Mouse (Mus musculus): Measurements from ENCODE around the gene Tmem240. TPM values are rescaled to one million over a fixed set of nuclear protein-coding genes. Genes with fewer than 3 reads are reported as not detected.
"Not testable (repeated sequence)": the region's sequence is repeated elsewhere in the genome, so short reads cannot be mapped to it uniquely, and the experiment has no call there.

The Tmem240 gene
- total RNA-seq, 2 experiments from 2014 or later = 63.6 to 68.8 TPM

GRCm38 (mm10) chr4:155785246-155785645, 50.6 kb downstream of the Tmem240 start:
- intact Hi-C loops (cut with DNase I) = no loop called here
- no peak for DNase-seq (ENCODE audit: extremely low spot score in 1 of 2, low spot score in 2 of 2)

DNA sequence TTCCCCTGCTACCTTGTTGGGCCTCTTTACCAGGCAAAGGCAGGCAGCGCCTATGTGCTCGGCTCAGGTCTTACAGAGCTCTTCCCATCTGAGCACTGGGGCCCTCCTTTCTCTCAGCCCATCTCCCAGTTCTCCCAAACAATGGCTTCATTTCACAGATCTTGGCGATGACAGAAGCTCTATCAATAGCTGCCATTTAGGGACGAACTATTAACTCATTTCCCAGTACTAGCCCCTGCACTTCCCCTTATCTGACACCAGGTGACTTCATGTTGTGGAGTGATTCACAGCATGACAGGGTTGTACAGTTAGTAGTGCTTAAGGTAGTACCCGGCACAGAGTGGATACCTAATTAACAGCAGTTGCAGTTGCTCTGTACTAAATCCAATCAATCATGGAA, 51.2 kb downstream of the Tmem240 start, which contains the start of gene Tmem88b:
TSS of gene Tmem88b (minus strand) at position 56 of the 400 bp plus-strand sequence.
- no peak for DNase-seq (ENCODE audit: extremely low spot score in 1 of 2, low spot score in 2 of 2)
- intact Hi-C loops (cut with DNase I) = no loop called here

GRCm38 (mm10) chr4:155788300-155788699, 53.7 kb downstream of the Tmem240 start:
- intact Hi-C loops (cut with DNase I) = no loop called here
- DNase-seq (ENCODE audit: extremely low spot score in 1 of 2, low spot score in 2 of 2) = no peak

DNA sequence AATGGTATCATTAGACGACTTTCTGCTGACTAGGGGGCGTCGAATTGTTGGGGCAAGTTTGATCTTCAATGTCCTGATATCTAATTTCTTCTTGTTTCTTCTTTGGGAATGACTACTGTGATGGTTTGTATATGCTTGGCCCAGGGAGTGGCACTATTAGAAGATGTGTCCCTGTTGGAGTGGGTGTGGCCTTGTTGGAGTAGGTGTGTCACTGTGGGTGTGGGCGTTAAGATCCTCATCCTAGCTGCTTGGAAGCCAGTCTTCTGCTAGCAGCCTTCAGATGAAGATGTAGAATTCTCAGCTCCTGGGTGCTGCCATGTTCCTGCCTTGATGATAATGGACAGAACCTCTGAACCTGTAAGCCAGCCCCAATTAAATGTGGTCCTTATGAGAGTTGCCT, 54.2 kb downstream of the Tmem240 start:
- intact Hi-C loops (cut with DNase I) = not testable (repeated sequence)

DNA sequence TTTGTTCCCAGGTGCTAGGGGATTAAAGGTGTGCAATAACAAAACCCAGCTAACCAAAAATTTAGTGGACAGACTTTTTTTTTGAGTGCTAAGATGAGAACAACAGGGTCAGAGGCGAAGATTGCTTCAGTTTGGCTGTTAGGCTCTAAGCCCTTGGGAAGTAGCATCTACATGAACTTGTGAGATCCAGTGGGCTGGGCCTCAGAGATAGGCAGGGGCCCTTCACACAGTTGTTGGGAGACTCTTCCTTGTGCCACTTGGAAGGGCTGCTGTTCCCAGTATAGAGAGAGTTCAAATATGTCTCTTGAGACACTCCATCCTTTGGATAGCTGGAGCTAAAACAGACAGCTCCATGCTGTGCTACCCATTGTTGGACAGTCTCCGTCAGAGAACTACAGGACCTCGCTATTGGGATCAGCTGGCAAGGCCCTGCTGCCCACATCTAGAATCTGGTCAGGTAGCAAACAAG, 55.5 kb downstream of the Tmem240 start, which contains the start of gene Ankrd65:
TSS of gene Ankrd65 (plus strand) at position 419 of the 469 bp plus-strand sequence.
- intact Hi-C loops (cut with DNase I) = no loop called here
- no peak for DNase-seq (ENCODE audit: extremely low spot score in 1 of 2, low spot score in 2 of 2)

More for the DNA sequence above, 54.2 kb downstream of the Tmem240 start:
- not testable (repeated sequence) for DNase-seq (ENCODE audit: extremely low spot score in 1 of 2, low spot score in 2 of 2)

Small RNA genes within 50 kb of the gene (microRNA-seq; reads per million reads assigned to microRNA genes)
- not detected for gene Gm27743

Other genes with a start within 250 kb of the Tmem240 start
- 1,000 to 10,000 TPM; 1,230 to 1,248 TPM for gene Gnb1, start 243.4 kb upstream of the Tmem240 start, total RNA-seq (2021)
- gene Nadk, start 172.4 kb upstream of the Tmem240 start, total RNA-seq (2021) = 10 to 100 TPM; 47.9 TPM
- gene Slc35e2, start 133.4 kb upstream of the Tmem240 start, total RNA-seq (2021) = 10 to 100 TPM; 44.1 to 45.2 TPM
- 10 to 100 TPM; 42.0 to 51.4 TPM for gene Cdk11b, start 109.9 kb upstream of the Tmem240 start, total RNA-seq (2021)
- gene Gm10563, start 89.4 kb upstream of the Tmem240 start, total RNA-seq (2021) = not detected
- gene Mmp23, start 81.4 kb upstream of the Tmem240 start, total RNA-seq (2021) = 1 to 10 TPM; 2.1 to 2.2 TPM
- 100 to 1,000 TPM in 1 of 2 experiments, 10 to 100 TPM in 1; 98.4 to 100 TPM for gene Mib2, start 65.6 kb upstream of the Tmem240 start, total RNA-seq (2021)
- gene Fndc10, start 40.5 kb upstream of the Tmem240 start, total RNA-seq (2021) = 10 to 100 TPM; 20.2 to 22.2 TPM
- 10 to 100 TPM; 82.3 to 85.4 TPM for gene Ssu72, start 30.0 kb upstream of the Tmem240 start, total RNA-seq (2021)
- 10 to 100 TPM; 56.0 to 57.9 TPM for gene Atad3a, start 26.3 kb downstream of the Tmem240 start, total RNA-seq (2021)
- 10 to 100 TPM; 14.6 to 19.3 TPM for gene Vwa1, start 39.9 kb downstream of the Tmem240 start, total RNA-seq (2021)
- gene Tmem88b, start 51.1 kb downstream of the Tmem240 start, total RNA-seq (2021) = 1 to 10 TPM; 3.0 to 5.4 TPM
- gene Ankrd65, start 55.6 kb downstream of the Tmem240 start, total RNA-seq (2021) = not detected
- 100 to 1,000 TPM; 103 to 111 TPM for gene Mrpl20, start 68.1 kb downstream of the Tmem240 start, total RNA-seq (2021)
- gene Ccnl2, start 77.7 kb downstream of the Tmem240 start, total RNA-seq (2021) = 10 to 100 TPM; 68.7 to 71.2 TPM
- 10 to 100 TPM; 81.6 to 82.6 TPM for gene Aurkaip1, start 96.5 kb downstream of the Tmem240 start, total RNA-seq (2021)
- 10 to 100 TPM; 10.6 to 14.1 TPM for gene Mxra8, start 104.9 kb downstream of the Tmem240 start, total RNA-seq (2021)
- 10 to 100 TPM; 70.6 to 74.2 TPM for gene Dvl1, start 112.6 kb downstream of the Tmem240 start, total RNA-seq (2021)
- gene Tas1r3, start 128.6 kb downstream of the Tmem240 start, total RNA-seq (2021) = under 1 TPM; 0.13 to 0.22 TPM
- gene Cptp, start 134.6 kb downstream of the Tmem240 start, total RNA-seq (2021) = 10 to 100 TPM; 29.6 to 30.8 TPM
- gene Ints11, start 134.7 kb downstream of the Tmem240 start, total RNA-seq (2021) = 10 to 100 TPM; 38.3 to 39.8 TPM
- 10 to 100 TPM; 66.0 to 71.2 TPM for gene Pusl1, start 157.0 kb downstream of the Tmem240 start, total RNA-seq (2021)
- 100 to 1,000 TPM; 144 to 146 TPM for gene Acap3, start 157.0 kb downstream of the Tmem240 start, total RNA-seq (2021)
- gene Ube2j2, start 209.0 kb downstream of the Tmem240 start, total RNA-seq (2021) = 10 to 100 TPM; 84.9 to 93.8 TPM
- 10 to 100 TPM; 19.2 to 20.9 TPM for gene C1qtnf12, start 227.5 kb downstream of the Tmem240 start, total RNA-seq (2021)

All from left cerebral cortex, postnatal 10 days (tissue).